ENCODE assay signal across 8 mouse cellular contexts in the genomic region with DNA sequence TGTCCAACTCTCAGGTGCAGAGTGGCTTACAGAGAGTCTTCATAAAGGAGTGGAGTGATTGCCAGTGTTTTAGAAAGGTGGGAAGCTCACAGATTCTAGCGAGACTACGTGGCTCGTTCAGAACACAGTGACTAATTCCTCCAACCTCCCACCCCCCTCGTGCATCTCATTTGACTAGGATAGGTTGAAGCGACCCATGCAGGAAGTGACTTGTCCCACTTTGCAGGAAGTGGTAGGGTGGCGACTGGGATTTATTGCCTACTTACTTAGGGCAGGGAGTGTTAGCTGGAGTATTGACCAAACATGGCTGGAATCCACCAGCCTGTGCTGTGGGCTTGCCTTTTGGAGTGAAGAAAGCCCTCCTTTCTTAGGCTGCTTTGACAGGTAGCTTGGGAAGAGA. TPM values are rescaled to one million over a fixed set of nuclear protein-coding genes. Genes with fewer than 3 reads are reported as not detected.
DNase-seq lines count a peak whose midpoint lies in the region; ATAC-seq and TF ChIP-seq lines count a peak whose summit lies in the region.

No protein-coding gene starts in this region.

- WGBS in kidney, postnatal 0 days, result 19% methylated on average over 6 of the region's 6 CpGs
- 64% methylated on average over 6 of the region's 6 CpGs for WGBS in midbrain, embryonic 16.5 days

- H3K9me3 ChIP-seq in kidney, postnatal 0 days (replicated peaks; ENCODE audit: low read length), result no peaks in the 10 kb centered on the region
- H3K9me3 ChIP-seq in midbrain, embryonic 16.5 days (replicated peaks; ENCODE audit: control insufficient read depth, low read length, poor library complexity, severe bottlenecking), result no peaks in the 10 kb centered on the region

- H3K4me1 ChIP-seq in kidney, postnatal 0 days (replicated peaks; ENCODE audit: insufficient read depth, low read length), result peaks cover 19% of the 10 kb centered on the region; the same call in 1 of the 2 replicates
- H3K4me1 ChIP-seq in midbrain, embryonic 16.5 days (ENCODE audit: control insufficient read depth, insufficient read depth, low read length), result peaks cover 34% of the 10 kb centered on the region

- no peaks in the 10 kb centered on the region for H3K27me3 ChIP-seq in kidney, postnatal 0 days (ENCODE audit: insufficient read depth, low read length)
- no peaks in the 10 kb centered on the region for H3K27me3 ChIP-seq in midbrain, embryonic 16.5 days (ENCODE audit: control insufficient read depth, insufficient read depth, low read depth, low read length)

- H3K9ac ChIP-seq in kidney, postnatal 0 days (ENCODE audit: low read depth, low read length), result peak overlapping the region; percentile 35; the same call in 1 of the 2 replicates
- H3K9ac ChIP-seq in midbrain, embryonic 16.5 days (ENCODE audit: low read depth, low read length), result no peak overlapping the region

- DNase-seq in gastrocnemius, adult 2 months, result no peak
- no peak for DNase-seq in gastrocnemius, adult 8-10 months (ENCODE audit: low spot score in 2 of 2)
- peak; percentile 32 for DNase-seq in A20 (ENCODE audit: low read depth, low spot score)
- DNase-seq in adrenal gland, postnatal 36 days, result peak; percentile 75 to 81
- DNase-seq in kidney, postnatal 0 days (ENCODE audit: low spot score), result peak; percentile 59
- no peak for DNase-seq in gastrocnemius, postnatal 14 days
- no peak for DNase-seq in layer of hippocampus, postnatal 36 days

- peak overlapping the region; percentile 43 for H3K4me3 ChIP-seq in gastrocnemius, adult 2 months
- no peak overlapping the region for H3K4me3 ChIP-seq in kidney, postnatal 0 days (replicated peaks; ENCODE audit: low read depth, low read length)
- peak overlapping the region; percentile 90 for H3K4me3 ChIP-seq in midbrain, embryonic 16.5 days (ENCODE audit: low read depth, low read length)

- no peak for TF ChIP-seq CTCF in gastrocnemius, adult 2 months (IDR thresholded peaks at IDR 0.05)
- no peak for TF ChIP-seq CTCF in kidney, postnatal 0 days (IDR thresholded peaks at IDR 0.05; ENCODE audit: low read depth)

- intact Hi-C loops in gastrocnemius, adult 2 months (cut with DNase I), result no loop called here
- intact Hi-C loops in gastrocnemius, postnatal 14 days (cut with DNase I; ENCODE audit: low total_unique reads), result no loop called here

- peak overlapping the region; percentile 24; the same call in 1 of the 2 replicates for H3K27ac ChIP-seq in gastrocnemius, adult 2 months
- H3K27ac ChIP-seq in kidney, postnatal 0 days, result peak overlapping the region; percentile 47; the same call in 1 of the 2 replicates
- no peak overlapping the region for H3K27ac ChIP-seq in midbrain, embryonic 16.5 days (ENCODE audit: low read length)

- H3K4me2 ChIP-seq in kidney, postnatal 0 days (ENCODE audit: low read length), result peak overlapping the region; percentile 44
- peak overlapping the region; percentile 87 for H3K4me2 ChIP-seq in midbrain, embryonic 16.5 days (ENCODE audit: low read length)

- ATAC-seq in kidney, postnatal 0 days (replicated peaks; ENCODE audit: low FRiP score, low read depth), result 0 out of 2 replicates have a peak, but pooled peaks have one; percentile 11
- ATAC-seq in midbrain, embryonic 16.5 days, result no peak

- no peaks in the 10 kb centered on the region for H3K36me3 ChIP-seq in kidney, postnatal 0 days (ENCODE audit: insufficient read depth, low read length)
- H3K36me3 ChIP-seq in midbrain, embryonic 16.5 days (ENCODE audit: control insufficient read depth, insufficient read depth, low read length), result no peaks in the 10 kb centered on the region

RNA-seq across cellular contexts. Expression of gene Plekhb2, which starts 1.8 kb away (rescaled TPM):
- 10 to 100 TPM; 53.4 to 58.3 TPM for total RNA-seq in gastrocnemius, adult 2 months (2021)
- total RNA-seq in gastrocnemius, adult 8-10 months (2022), result 10 to 100 TPM; 61.3 to 67.2 (median 62.5) TPM
- 100 to 1,000 TPM; 185 to 193 TPM for total RNA-seq in adrenal gland, postnatal 36 days (2021)
- polyA plus RNA-seq in kidney, postnatal 0 days (2015; fragmentation: Nextera tagmentation; extraction: Ambion mirVana), result 61.2 and 74.8 TPM in 2 replicates
- polyA plus RNA-seq in midbrain, embryonic 16.5 days (2015; fragmentation: Nextera tagmentation; extraction: Ambion mirVana), result 76.8 and 83.5 TPM in 2 replicates
- 10 to 100 TPM; 21.8 to 23.8 TPM for total RNA-seq in gastrocnemius, postnatal 14 days (2021)
- 100 to 1,000 TPM; 197 to 199 TPM for total RNA-seq in layer of hippocampus, postnatal 36 days (2021)

RNA-seq across cellular contexts. Expression of gene Fam168b, which starts 8.7 kb away (rescaled TPM):
- total RNA-seq in gastrocnemius, adult 2 months (2021), result 10 to 100 TPM; 28.6 to 35.0 TPM
- total RNA-seq in gastrocnemius, adult 8-10 months (2022), result 10 to 100 TPM; 18.7 to 27.5 (median 21.0) TPM
- total RNA-seq in adrenal gland, postnatal 36 days (2021), result 100 to 1,000 TPM; 133 to 149 TPM
- 47.2 and 49.1 TPM in 2 replicates for polyA plus RNA-seq in kidney, postnatal 0 days (2015; fragmentation: Nextera tagmentation; extraction: Ambion mirVana)
- 131 and 139 TPM in 2 replicates for polyA plus RNA-seq in midbrain, embryonic 16.5 days (2015; fragmentation: Nextera tagmentation; extraction: Ambion mirVana)
- total RNA-seq in gastrocnemius, postnatal 14 days (2021), result 10 to 100 TPM; 35.2 to 39.5 TPM
- 100 to 1,000 TPM; 226 to 227 TPM for total RNA-seq in layer of hippocampus, postnatal 36 days (2021)

Comparison
In these comparisons a context has a peak if more than half of its experiments do, and no peak if none do; other contexts are left out.
1. DNase-seq: peak in A20 (single experiment), adrenal gland, postnatal 36 days (2 of 2) and kidney, postnatal 0 days (single experiment); none in gastrocnemius, adult 2 months (single experiment), gastrocnemius, adult 8-10 months (0 of 2), gastrocnemius, postnatal 14 days (single experiment) and layer of hippocampus, postnatal 36 days (0 of 2).